Mouse (Mus musculus) G1E (cell line): ENCODE data around the gene Agpat1. TPM values are rescaled to one million over a fixed set of nuclear protein-coding genes. Genes with fewer than 3 reads are reported as not detected.

Experiments used
- ATAC-seq: 2 replicates; pipeline ENCODE4 v1.8.0; 2016; ENCODE audit warnings: mild to moderate bottlenecking; ENCODE audit not compliant: insufficient number of reproducible peaks, poor library complexity, low FRiP score, severe bottlenecking; ENCODE audit errors: extremely low read depth
- DNase-seq: peaks from one replicate; pipeline ENCODE4 v3.0.0; 2012; ENCODE audit warnings: low spot score
- H3K27me3 ChIP-seq: 2 replicates; pipeline ENCODE4 v1.6.1; 2012; ENCODE audit warnings: mild to moderate bottlenecking, low read length, inconsistent platforms; ENCODE audit not compliant: insufficient read depth
- H3K36me3 ChIP-seq: replicated peaks from 2 replicates; pipeline ENCODE3; 2012; ENCODE audit warnings: mild to moderate bottlenecking, inconsistent platforms
- H3K4me1 ChIP-seq: 2 replicates; pipeline ENCODE4 v1.6.1; 2012; ENCODE audit warnings: low read depth, low read length, inconsistent platforms, mixed read lengths; ENCODE audit not compliant: insufficient read depth
- H3K4me3 ChIP-seq: 2 replicates; pipeline ENCODE4 v1.5.1; 2012; ENCODE audit warnings: low read depth, mild to moderate bottlenecking, inconsistent platforms, low read length, moderate library complexity, mixed read lengths
- H3K9me3 ChIP-seq: replicated peaks from 2 replicates; pipeline ENCODE4 v1.6.1; 2012; ENCODE audit warnings: inconsistent platforms
- CTCF ChIP-seq: IDR thresholded peaks from 2 replicates; pipeline ENCODE4 v1.5.1; 2012; ENCODE audit warnings: low read depth, low read length, inconsistent platforms, mixed read lengths
- GATA1 ChIP-seq: IDR thresholded peaks from 2 replicates; pipeline ENCODE4 v1.6.1; 2012; ENCODE audit warnings: borderline replicate concordance, low read length, inconsistent platforms, mixed read lengths
- GATA2 ChIP-seq: IDR thresholded peaks from 2 replicates; pipeline ENCODE4 v1.6.1; 2012; ENCODE audit warnings: low read depth, low read length, inconsistent platforms, borderline replicate concordance
- POLR2AphosphoS5 ChIP-seq: IDR thresholded peaks from 2 replicates; pipeline ENCODE4 v1.6.1; 2012; ENCODE audit warnings: low read depth, low read length, inconsistent platforms; ENCODE audit not compliant: insufficient replicate concordance
- TAL1 ChIP-seq: conservative IDR thresholded peaks from 2 replicates; pipeline ENCODE4 v1.6.1; 2012; ENCODE audit warnings: low read depth, low read length, inconsistent platforms, mixed read lengths
- polyA plus RNA-seq: library from polyadenylated mRNA; stranded (reverse); fragments of >175 nt; gene quantifications from 2 replicates; pipeline ENCODE4 v1.2.3, GENCODE M21; 2012
- total RNA-seq, 2 experiments: library from RNA; stranded (forward) in 1 of 2; stranded (reverse) in 1 of 2; fragments of 200-1000 nt in 1 of 2; fragments of >200 nt in 1 of 2; fragmentation: Nextera tagmentation in 1 of 2; gene quantifications; 2 replicates each; pipeline ENCODE4 v1.2.3; 2014 to 2017

Agpat1 gene
- total and polyA plus RNA-seq, 3 experiments, result 24.7 to 165 (median 96.4) TPM

GRCm38 (mm10) chr17:34639461-34640255 lies 35.6 kb downstream of the Agpat1 start:
- Histone ChIP-seq H3K4me3 (no peak overlapping the region), H3K9me3 (no peaks in the 10 kb centered on the region)

GRCm38 (mm10) chr17:34640778-34641601 lies 36.9 kb downstream of the Agpat1 start:
- Histone ChIP-seq H3K36me3 (peaks cover 7% of the 10 kb centered on the region), H3K27me3 (peaks cover 43% of the 10 kb centered on the region), H3K4me1 (peaks cover 11% of the 10 kb centered on the region), H3K4me3 (no peak overlapping the region), H3K9me3 (no peaks in the 10 kb centered on the region)
- no peak for TF ChIP-seq TAL1
- TF ChIP-seq CTCF, result no peak
- no peak for TF ChIP-seq GATA2
- TF ChIP-seq POLR2AphosphoS5, result no peak
- no peak for ATAC-seq
- no peak for DNase-seq

More at GRCm38 (mm10) chr17:34639461-34640255, 35.6 kb downstream of the Agpat1 start:
- TF ChIP-seq GATA1, result no peak
- TF ChIP-seq CTCF, result no peak
- TF ChIP-seq TAL1, result no peak
- TF ChIP-seq POLR2AphosphoS5, result no peak
- TF ChIP-seq GATA2, result no peak
- Histone ChIP-seq H3K36me3 (no peaks in the 10 kb centered on the region), H3K27me3 (peaks cover 49% of the 10 kb centered on the region), H3K4me1 (no peaks in the 10 kb centered on the region; the same call in 1 of the 2 replicates)
- ATAC-seq (no peak), DNase-seq (no peak)

GRCm38 (mm10) chr17:34641945-34642344 lies 37.9 kb downstream of the Agpat1 start:
- ATAC-seq (no peak), DNase-seq (no peak)
- no peak for TF ChIP-seq GATA1
- TF ChIP-seq CTCF, result no peak
- no peak for TF ChIP-seq POLR2AphosphoS5
- no peak for TF ChIP-seq TAL1
- TF ChIP-seq GATA2, result no peak
- Histone ChIP-seq H3K36me3 (peaks cover 11% of the 10 kb centered on the region), H3K4me3 (no peak overlapping the region), H3K4me1 (peaks cover 18% of the 10 kb centered on the region), H3K9me3 (no peaks in the 10 kb centered on the region), H3K27me3 (peaks cover 34% of the 10 kb centered on the region)

- ATAC-seq, result no peak
- Histone ChIP-seq H3K4me3 (no peak overlapping the region), H3K4me1 (peaks cover 30% of the 10 kb centered on the region), H3K9me3 (no peaks in the 10 kb centered on the region), H3K27me3 (peaks cover 26% of the 10 kb centered on the region), H3K36me3 (peaks cover 15% of the 10 kb centered on the region)
- DNase-seq, result no peak
- TF ChIP-seq CTCF (no peak), TAL1 (no peak), GATA2 (no peak), GATA1 (no peak), POLR2AphosphoS5 (no peak)
Measured at GRCm38 (mm10) chr17:34643379-34643778, 39.3 kb downstream of the Agpat1 start.

- ATAC-seq (no peak), DNase-seq (no peak)
- peaks cover 20% of the 10 kb centered on the region for H3K36me3 ChIP-seq
- no peaks in the 10 kb centered on the region for H3K9me3 ChIP-seq
- peaks cover 26% of the 10 kb centered on the region for H3K27me3 ChIP-seq
- TF ChIP-seq GATA2 (no peak), TAL1 (no peak), CTCF (no peak), POLR2AphosphoS5 (no peak), GATA1 (no peak)
- no peak overlapping the region for H3K4me3 ChIP-seq
- H3K4me1 ChIP-seq, result peaks cover 35% of the 10 kb centered on the region
Measured at GRCm38 (mm10) chr17:34643944-34644343, 39.9 kb downstream of the Agpat1 start.

- DNase-seq (peak; percentile 90), ATAC-seq (peak; percentile 69)
- H3K4me1 ChIP-seq, result peaks cover 38% of the 10 kb centered on the region
- H3K9me3 ChIP-seq, result no peaks in the 10 kb centered on the region
- peaks cover 27% of the 10 kb centered on the region for H3K36me3 ChIP-seq
- H3K27me3 ChIP-seq, result peaks cover 23% of the 10 kb centered on the region
- H3K4me3 ChIP-seq, result peak within 1 kb of the TSS; percentile 68
- TF ChIP-seq POLR2AphosphoS5, result no peak
- TF ChIP-seq TAL1, result no peak
- no peak for TF ChIP-seq CTCF
- no peak for TF ChIP-seq GATA2
- no peak for TF ChIP-seq GATA1
Measured at GRCm38 (mm10) chr17:34644608-34645007, 40.5 kb downstream of the Agpat1 start, which contains the start of gene Fkbpl. Gene Fkbpl (plus strand): TSS chr17:34644764.
